Mouse (Mus musculus) heart, adult 9 months (tissue): ENCODE data around the gene Ddx4.
A peak's percentile ranks its signal among the peaks of the same experiment; 100 is the strongest.
"Not testable (repeated sequence)": the region's sequence is repeated elsewhere in the genome, so short reads cannot be mapped to it uniquely, and the experiment has no call there.

Source experiments
- DNase-seq, 2 experiments: peaks; one replicate each; pipeline ENCODE4 v3.0.0; 2022; ENCODE audit warnings: low spot score in 2 of 2

The Ddx4 gene

DNA sequence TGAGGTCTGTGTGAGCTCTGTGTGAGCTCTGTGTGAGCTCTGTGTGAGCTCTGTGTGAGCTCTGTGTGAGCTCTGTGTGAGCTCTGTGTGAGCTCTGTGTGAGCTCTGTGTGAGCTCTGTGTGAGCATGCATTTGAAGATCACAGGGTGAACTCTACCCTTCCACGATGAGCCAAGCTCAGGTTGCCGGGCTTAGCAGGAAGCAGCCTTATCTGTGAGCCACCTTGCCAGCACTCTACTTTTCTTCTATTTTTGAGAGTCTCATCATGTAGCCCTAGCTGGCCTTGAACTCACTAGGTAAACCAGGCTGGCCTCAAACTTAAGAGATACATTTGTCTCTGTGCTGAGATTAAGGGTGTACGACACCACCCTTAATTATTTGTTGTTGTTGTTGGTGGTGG is 15.8 kb downstream of the Ddx4 start:
- DNase-seq, result no peak

- DNase-seq, result no peak
Observed at GRCm38 (mm10) chr13:112635174-112635837, 17.0 kb downstream of the Ddx4 start.

- DNase-seq, result no peak
Observed at GRCm38 (mm10) chr13:112625566-112625965, 26.7 kb downstream of the Ddx4 start.

DNA sequence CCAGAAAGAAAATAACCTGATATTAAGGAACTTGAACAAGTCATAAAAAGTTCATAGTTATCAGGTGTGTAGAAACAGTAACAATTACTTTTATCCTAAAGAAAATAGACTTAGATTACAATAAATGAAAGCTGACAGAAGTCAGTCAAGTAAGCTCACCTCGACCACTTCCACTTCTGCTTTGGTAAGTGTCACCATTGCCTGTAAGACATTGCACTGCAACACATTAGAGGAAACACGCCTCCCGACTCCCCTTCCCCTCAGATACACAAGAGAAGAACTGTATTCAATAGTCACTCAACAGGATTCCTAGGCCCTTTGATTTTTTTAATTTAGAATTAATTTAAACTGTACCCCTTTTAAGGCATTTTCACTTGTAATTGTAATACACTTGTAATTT is 27.7 kb downstream of the Ddx4 start:
- no peak for DNase-seq

DNA sequence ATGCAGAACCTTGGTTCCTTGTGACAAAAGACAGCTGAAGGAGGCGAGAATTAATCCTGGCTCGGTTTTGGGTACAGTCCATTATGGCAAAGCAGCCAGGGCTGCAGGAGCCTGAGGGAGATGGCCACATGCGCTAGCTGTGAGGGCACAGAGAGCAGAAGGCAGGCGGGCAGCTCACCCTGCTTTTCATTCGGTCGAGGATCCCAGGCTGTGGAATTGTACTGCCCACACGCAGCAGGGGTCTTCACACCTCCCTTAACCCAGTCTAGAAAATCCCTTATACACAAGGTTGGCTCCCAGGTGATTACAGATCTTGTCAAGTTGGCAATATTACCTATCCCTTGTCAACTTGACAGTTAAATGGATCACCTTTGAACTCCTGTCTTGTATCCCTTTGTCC is 28.6 kb downstream of the Ddx4 start:
- DNase-seq, result no peak

- DNase-seq, result no peak
Observed at GRCm38 (mm10) chr13:112621592-112621991, 30.7 kb downstream of the Ddx4 start.

- DNase-seq, result no peak
Observed at GRCm38 (mm10) chr13:112608606-112609005, 43.7 kb downstream of the Ddx4 start.

GRCm38 (mm10) chr13:112604411-112604810 is 47.9 kb downstream of the Ddx4 start:
- DNase-seq, result no peak

GRCm38 (mm10) chr13:112603839-112604238 is 48.4 kb downstream of the Ddx4 start:
- no peak for DNase-seq

DNA sequence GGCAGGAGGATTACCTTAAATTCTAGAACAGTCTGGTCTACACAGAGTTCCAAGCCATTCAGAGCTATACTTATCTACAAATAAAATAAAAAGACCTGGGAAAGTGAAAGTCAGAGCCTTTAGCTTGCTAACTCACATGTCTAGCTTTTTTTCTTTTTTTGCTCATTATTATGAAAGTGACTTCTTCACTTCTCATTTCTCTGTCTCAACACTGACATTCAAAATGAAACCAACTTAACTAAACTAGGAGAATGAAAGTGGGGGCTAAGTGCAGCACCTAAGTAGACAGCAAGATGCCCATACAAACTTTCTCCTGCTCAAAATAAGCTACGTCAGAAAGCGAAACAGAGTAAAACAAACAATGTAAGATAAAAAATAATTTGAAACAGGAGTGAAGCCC is 49.7 kb downstream of the Ddx4 start:
- no peak for DNase-seq

- not testable (repeated sequence) for DNase-seq
Observed at GRCm38 (mm10) chr13:112594260-112594659, 58.0 kb downstream of the Ddx4 start, which contains the start of gene Il31ra. Gene Il31ra, minus strand, starts transcription at chr13:112594360.

GRCm38 (mm10) chr13:112590254-112590653 is 62.0 kb downstream of the Ddx4 start:
- DNase-seq, result no peak

- DNase-seq, result no peak
Observed at GRCm38 (mm10) chr13:112589625-112590024, 62.6 kb downstream of the Ddx4 start.

DNA sequence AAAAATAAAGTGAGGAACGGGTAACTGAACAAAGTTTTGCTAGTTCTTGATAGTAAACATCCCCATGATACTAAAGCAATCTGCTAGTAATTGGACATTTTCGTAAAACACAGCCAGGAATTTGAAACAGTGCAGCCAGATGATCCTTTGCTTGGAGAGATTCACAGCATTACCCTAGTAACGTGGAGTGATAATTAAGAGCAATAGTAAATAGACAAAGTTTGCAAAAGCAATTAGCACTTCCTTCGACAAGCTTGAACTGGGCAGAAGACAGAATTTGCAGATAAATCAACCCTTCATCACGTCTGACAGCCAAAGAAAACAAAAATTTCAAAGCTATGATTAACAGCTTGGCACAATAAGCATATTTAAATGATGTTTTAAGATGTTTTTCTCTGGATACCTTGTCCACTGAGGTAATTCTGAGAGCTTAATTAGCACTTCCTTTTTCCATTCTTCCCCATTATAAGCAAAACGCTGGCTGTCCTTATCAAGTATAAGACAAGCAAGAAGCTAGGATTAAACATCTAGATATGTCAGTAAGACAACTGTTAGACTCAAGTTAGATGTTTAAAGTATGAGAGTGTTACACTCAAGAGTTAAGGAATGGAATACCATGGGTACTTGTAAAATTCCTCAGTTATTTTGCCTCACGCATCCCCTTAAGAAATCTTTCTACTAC is 67.6 kb downstream of the Ddx4 start:
- no peak for DNase-seq

DNA sequence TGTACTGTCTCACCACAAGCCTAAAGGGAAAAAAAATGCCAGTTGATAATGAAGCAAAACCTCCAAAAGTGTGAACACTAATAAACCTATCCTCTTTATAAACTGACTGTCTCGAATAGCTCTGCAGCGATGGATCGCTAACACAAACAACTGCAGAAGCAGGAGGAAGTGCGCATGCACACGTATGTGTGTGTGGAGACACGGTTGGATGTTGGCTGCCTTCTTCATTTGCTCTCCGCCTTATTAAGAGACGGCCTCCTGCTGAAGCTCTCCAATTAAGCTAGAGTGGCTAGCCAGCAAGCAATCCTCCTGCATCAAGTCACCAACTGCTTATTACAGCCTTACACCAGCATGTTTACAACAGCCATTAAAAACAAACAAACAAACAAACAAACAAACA is 70.0 kb downstream of the Ddx4 start:
- DNase-seq, result no peak

- DNase-seq, result no peak
Observed at GRCm38 (mm10) chr13:112581796-112582195, 70.5 kb downstream of the Ddx4 start.

DNA sequence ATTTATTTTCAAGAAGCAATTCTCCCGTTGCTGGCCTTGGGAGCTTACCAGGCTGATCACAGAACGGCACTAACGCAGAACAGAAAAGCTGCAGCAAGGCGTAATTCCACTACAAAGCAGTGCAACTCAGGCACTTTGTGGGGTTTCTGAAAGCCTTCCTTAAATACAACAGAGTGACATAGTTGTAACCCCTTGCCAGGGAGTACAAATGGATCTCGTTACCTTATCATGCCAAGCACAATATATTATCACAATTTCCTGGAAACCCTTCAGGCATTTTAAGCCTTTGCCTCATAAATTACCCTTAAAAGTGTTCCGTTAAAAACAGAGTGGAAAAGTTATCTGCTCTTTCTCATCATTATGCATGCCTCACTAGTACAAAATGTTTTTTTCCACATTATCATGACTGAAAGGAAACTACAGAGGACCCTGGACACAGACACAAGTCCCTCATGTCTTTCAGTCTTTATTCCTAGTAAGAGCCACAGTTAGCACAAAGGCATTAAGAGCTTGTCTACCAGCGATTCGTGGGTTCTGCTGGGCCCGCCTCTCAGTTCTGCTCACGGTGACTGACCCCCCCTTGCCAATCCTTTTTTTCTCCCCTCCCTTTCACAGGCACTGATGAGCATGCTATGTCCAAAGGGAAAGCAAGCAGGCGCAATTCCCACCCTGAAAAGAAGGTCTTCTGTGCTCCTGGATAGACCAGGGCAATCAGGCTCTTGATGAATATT is 71.5 kb downstream of the Ddx4 start:
- no peak for DNase-seq

- DNase-seq, result peak; percentile 96 to 99
Observed at GRCm38 (mm10) chr13:112578041-112578440, 74.2 kb downstream of the Ddx4 start.

DNA sequence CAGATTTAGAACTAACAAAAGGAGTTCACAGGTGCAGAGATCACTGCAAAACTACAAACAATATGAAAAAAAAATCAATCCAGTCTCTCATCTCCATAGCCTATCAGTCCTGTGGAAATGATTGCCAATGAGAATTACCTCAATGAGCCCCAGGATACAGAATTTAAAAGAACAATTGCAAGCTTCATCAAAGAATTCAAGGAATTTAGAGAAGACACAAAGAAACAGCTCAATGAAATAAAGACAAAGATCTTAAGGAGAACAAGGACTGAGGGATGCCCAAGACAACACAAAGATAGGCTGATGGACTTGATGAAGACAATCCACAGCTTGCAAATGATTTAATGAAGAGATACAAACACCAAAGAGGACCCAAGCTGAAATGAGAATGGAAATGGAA is 78.5 kb downstream of the Ddx4 start:
- DNase-seq, result no peak

DNA sequence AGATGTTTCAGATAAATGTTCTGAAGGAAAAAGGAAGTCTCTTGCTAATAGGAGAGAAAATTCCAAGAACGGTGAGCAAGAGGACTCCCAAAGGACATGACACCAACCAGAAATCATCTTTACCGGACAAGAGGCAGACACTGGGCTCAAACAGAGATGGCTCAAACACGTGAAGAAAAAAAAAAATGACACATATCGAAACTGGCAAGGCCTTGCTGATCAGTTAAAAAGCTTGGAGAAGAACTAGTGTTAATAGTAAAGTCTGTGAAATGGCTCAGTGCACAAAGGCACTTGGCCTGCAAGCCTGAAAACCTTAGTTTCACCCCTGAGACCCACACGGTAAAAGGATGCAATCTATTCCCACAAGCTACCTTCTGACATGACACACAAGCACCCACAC is 81.5 kb downstream of the Ddx4 start:
- no peak for DNase-seq

GRCm38 (mm10) chr13:112569606-112570005 is 82.7 kb downstream of the Ddx4 start:
- DNase-seq, result no peak

- no peak for DNase-seq
Observed at GRCm38 (mm10) chr13:112560554-112561138, 91.6 kb downstream of the Ddx4 start.
